Mouse (Mus musculus) brain, embryonic 14.5 days (tissue): ENCODE measurements around the gene Ttll11.

Experiments used
- CTCF ChIP-seq: fragments of 200-500 bp; IDR thresholded peaks from 2 replicates; pipeline ENCODE4 v1.5.1; 2012; ENCODE audit warnings: inconsistent platforms, mild to moderate bottlenecking, moderate library complexity, borderline replicate concordance; ENCODE audit not compliant: insufficient read depth, insufficient read length; ENCODE audit errors: extremely low read depth
- POLR2A ChIP-seq: fragments of 200-500 bp; IDR thresholded peaks from 2 replicates; pipeline ENCODE4 v1.6.1; 2012; ENCODE audit warnings: mild to moderate bottlenecking, inconsistent platforms, borderline replicate concordance; ENCODE audit not compliant: poor library complexity, insufficient read depth, insufficient read length, severe bottlenecking; ENCODE audit errors: extremely low read depth

GRCm38 (mm10) chr2:35912090-35912489, 67.6 kb downstream of the Ttll11 start:
- no peak for TF ChIP-seq POLR2A
- TF ChIP-seq CTCF: no peak
